Mouse (Mus musculus) adrenal gland, postnatal 10 days (tissue): ENCODE results near the gene 4933411K16Rik. TPM values are rescaled to one million over a fixed set of nuclear protein-coding genes. Genes with fewer than 3 reads are reported as not detected.
"Not testable (repeated sequence)": the region's sequence is repeated elsewhere in the genome, so short reads cannot be mapped to it uniquely, and the experiment has no call there.

Source experiments
- DNase-seq: peaks from one replicate; pipeline ENCODE4 v3.0.0; 2021; ENCODE audit warnings: mixed read lengths
- total RNA-seq, 2 experiments: library from RNA; stranded (reverse); gene quantifications; 2 replicates each; pipeline ENCODE4 v1.2.3; 2021

Gene 4933411K16Rik
- total RNA-seq, 2 experiments from 2014 or later = 0.75 to 1.3 TPM

GRCm38 (mm10) chr19:42079006-42079405 is 27.0 kb downstream of the 4933411K16Rik start:
- no peak for DNase-seq

- no peak for DNase-seq
These were observed 27.9 kb downstream of the 4933411K16Rik start for GRCm38 (mm10) chr19:42079950-42080349.

- DNase-seq = no peak
These were observed 28.4 kb downstream of the 4933411K16Rik start for GRCm38 (mm10) chr19:42080469-42080868.

- DNase-seq = not testable (repeated sequence)
These were observed 29.6 kb downstream of the 4933411K16Rik start for GRCm38 (mm10) chr19:42081613-42082012.

- no peak for DNase-seq
These were observed 33.6 kb downstream of the 4933411K16Rik start for GRCm38 (mm10) chr19:42085690-42086089.

- DNase-seq = peak; percentile 90
These were observed 34.1 kb downstream of the 4933411K16Rik start, which contains the start of gene Morn4 for GRCm38 (mm10) chr19:42086166-42086565. Gene Morn4, minus strand, starts transcription at chr19:42086357.

GRCm38 (mm10) chr19:42089103-42089747 is 37.2 kb downstream of the 4933411K16Rik start:
- DNase-seq = peak; percentile 68

GRCm38 (mm10) chr19:42089748-42090595 is 37.9 kb downstream of the 4933411K16Rik start, which contains the start of gene Pi4k2a:
Gene Pi4k2a, plus strand, starts transcription at chr19:42090470.
- peak; percentile 98 for DNase-seq

GRCm38 (mm10) chr19:42090637-42091141 is 38.6 kb downstream of the 4933411K16Rik start:
- no peak for DNase-seq

- no peak for DNase-seq
These were observed 47.4 kb downstream of the 4933411K16Rik start for GRCm38 (mm10) chr19:42099406-42099805.

Other genes with a start within 250 kb of the 4933411K16Rik start
- gene Frat1, start 222.3 kb upstream of the 4933411K16Rik start, total RNA-seq = 10 to 100 TPM in 1 of 2 experiments, 1 to 10 TPM in 1; 8.6 to 11.7 TPM
- 1 to 10 TPM; 4.8 to 7.1 TPM for gene Frat2, start 204.1 kb upstream of the 4933411K16Rik start, total RNA-seq
- gene Rrp12, start 156.1 kb upstream of the 4933411K16Rik start, total RNA-seq = 10 to 100 TPM; 12.6 to 12.8 TPM
- 100 to 1,000 TPM; 536 to 564 TPM for gene Pgam1, start 140.3 kb upstream of the 4933411K16Rik start, total RNA-seq
- 10 to 100 TPM; 24.3 to 25.5 TPM for gene Exosc1, start 118.8 kb upstream of the 4933411K16Rik start, total RNA-seq
- 10 to 100 TPM; 30.7 to 36.7 TPM for gene Zdhhc16, start 118.8 kb upstream of the 4933411K16Rik start, total RNA-seq
- 10 to 100 TPM; 15.5 to 24.2 TPM for gene Mms19, start 71.1 kb upstream of the 4933411K16Rik start, total RNA-seq
- gene Ubtd1, start 70.5 kb upstream of the 4933411K16Rik start, total RNA-seq = 10 to 100 TPM; 17.1 to 20.2 TPM
- gene Ankrd2, start 16.2 kb upstream of the 4933411K16Rik start, total RNA-seq = 1 to 10 TPM; 2.2 to 5.9 TPM
- 10 to 100 TPM; 24.6 to 39.9 TPM for gene Hoga1, start 6.6 kb upstream of the 4933411K16Rik start, total RNA-seq
- gene Morn4, start 34.1 kb downstream of the 4933411K16Rik start, total RNA-seq = 1 to 10 TPM; 6.5 to 9.7 TPM
- 10 to 100 TPM; 37.0 to 41.3 TPM for gene Pi4k2a, start 38.2 kb downstream of the 4933411K16Rik start, total RNA-seq
- gene Avpi1, start 76.8 kb downstream of the 4933411K16Rik start, total RNA-seq = 10 to 100 TPM; 15.9 to 33.2 TPM
- 10 to 100 TPM; 42.0 to 46.4 TPM for gene Marveld1, start 95.2 kb downstream of the 4933411K16Rik start, total RNA-seq
- 10 to 100 TPM; 36.9 to 52.9 TPM for gene Zfyve27, start 111.7 kb downstream of the 4933411K16Rik start, total RNA-seq
- 1 to 10 TPM; 5.1 to 6.2 TPM for gene Sfrp5, start 150.0 kb downstream of the 4933411K16Rik start, total RNA-seq
- gene Golga7b, start 195.3 kb downstream of the 4933411K16Rik start, total RNA-seq = 1 to 10 TPM in 1 of 2 experiments, under 1 TPM in 1; 0.99 to 2.3 TPM